8 mouse cellular contexts compared by ENCODE assay signal in genomic region chr5:140568321-140568970, GRCm38 (mm10). TPM values are rescaled to one million over a fixed set of nuclear protein-coding genes. Genes with fewer than 3 reads are reported as not detected.
A peak's percentile ranks its signal among the peaks of the same experiment; 100 is the strongest.
DNase-seq lines count a peak whose midpoint lies in the region; ATAC-seq and TF ChIP-seq lines count a peak whose summit lies in the region.

No protein-coding gene starts in this region.

- 59% methylated on average over 10 of the region's 10 CpGs for WGBS in forebrain, embryonic 13.5 days
- WGBS in large intestine, adult 2 months, result 4% methylated on average over 10 of the region's 10 CpGs
- WGBS in lung, postnatal 0 days, result 43% methylated on average over 10 of the region's 10 CpGs

- H3K9me3 ChIP-seq in forebrain, embryonic 13.5 days (replicated peaks), result no peaks in the 10 kb centered on the region
- no peaks in the 10 kb centered on the region for H3K9me3 ChIP-seq in lung, postnatal 0 days (ENCODE audit: low read length)

- peak overlapping the region; percentile 40; the same call in 1 of the 2 replicates for H3K27ac ChIP-seq in forebrain, embryonic 13.5 days
- H3K27ac ChIP-seq in lung, postnatal 0 days (ENCODE audit: low read length), result no peak overlapping the region

- DNase-seq in Muller cell, postnatal 12 days (ENCODE audit: inconsistent ontology term), result peak; percentile 48
- DNase-seq in c-Kit-positive CD71-positive TER-119-negative erythroid progenitor cells, embryonic 14.5 days (ENCODE audit: low read depth), result peak; percentile 63
- peak; percentile 72 to 82 for DNase-seq in heart, postnatal 14 days
- peak; percentile 52 for DNase-seq in large intestine, adult 2 months (ENCODE audit: low read depth, low spot score)
- peak; percentile 71 for DNase-seq in lung, postnatal 0 days (ENCODE audit: low spot score)
- peak; percentile 82 for DNase-seq in retina, postnatal 1 day
- peak; percentile 31 for DNase-seq in yolk sac, embryonic 10.5 days (ENCODE audit: low spot score)

- H3K27me3 ChIP-seq in forebrain, embryonic 13.5 days, result no peaks in the 10 kb centered on the region
- H3K27me3 ChIP-seq in lung, postnatal 0 days (replicated peaks; ENCODE audit: insufficient read depth, low read length), result no peaks in the 10 kb centered on the region

- intact Hi-C loops in heart, postnatal 14 days (cut with DNase I), result loop anchor here (1.0 kb wide), 1 partner anchor 51 kb away; no protein-coding TSS in a partner anchor

- TF ChIP-seq CTCF in lung, postnatal 0 days (IDR thresholded peaks at IDR 0.05), result peak; percentile 94

- H3K9ac ChIP-seq in forebrain, embryonic 13.5 days, result peak overlapping the region; percentile 9; the same call in 1 of the 2 replicates
- no peak overlapping the region for H3K9ac ChIP-seq in lung, postnatal 0 days (replicated peaks; ENCODE audit: low read depth)

- no peak overlapping the region for H3K4me3 ChIP-seq in forebrain, embryonic 13.5 days
- no peak overlapping the region for H3K4me3 ChIP-seq in lung, postnatal 0 days (ENCODE audit: low read depth, low read length)

- no peak overlapping the region for H3K4me2 ChIP-seq in forebrain, embryonic 13.5 days
- H3K4me2 ChIP-seq in lung, postnatal 0 days (replicated peaks; ENCODE audit: low read depth, low read length), result no peak overlapping the region

- ATAC-seq in forebrain, embryonic 13.5 days, result peak; percentile 48
- peak; percentile 38; the same call in 1 of the 2 replicates for ATAC-seq in lung, postnatal 0 days

- no peak for TF ChIP-seq EP300 in lung, postnatal 0 days (IDR thresholded peaks at IDR 0.05)

- H3K36me3 ChIP-seq in forebrain, embryonic 13.5 days (ENCODE audit: poor library complexity, severe bottlenecking), result no peaks in the 10 kb centered on the region
- no peaks in the 10 kb centered on the region for H3K36me3 ChIP-seq in lung, postnatal 0 days (ENCODE audit: insufficient read depth, low read length)

- peaks cover 43% of the 10 kb centered on the region for H3K4me1 ChIP-seq in forebrain, embryonic 13.5 days
- peaks cover 3% of the 10 kb centered on the region; the same call in 1 of the 2 replicates for H3K4me1 ChIP-seq in lung, postnatal 0 days (ENCODE audit: insufficient read depth, low read depth, low read length)

RNA-seq across cellular contexts. Expression of gene Grifin, which starts 3.6 kb away (rescaled TPM):
- polyA plus RNA-seq in forebrain, embryonic 13.5 days (2015; fragmentation: Nextera tagmentation; extraction: Ambion mirVana), result 0.49 TPM in 1 of 2 replicates, not detected in the other
- total RNA-seq in heart, postnatal 14 days (2021), result not detected
- not detected in 2 replicates for polyA plus RNA-seq in large intestine, adult 2 months (2012; rRNA removed)
- polyA plus RNA-seq in lung, postnatal 0 days (2015; fragmentation: Nextera tagmentation; extraction: Ambion mirVana), result not detected in 2 replicates

RNA-seq across cellular contexts. Expression of gene Lfng, which starts 38.7 kb away (rescaled TPM):
- polyA plus RNA-seq in forebrain, embryonic 13.5 days (2015; fragmentation: Nextera tagmentation; extraction: Ambion mirVana), result 28.8 and 31.8 TPM in 2 replicates
- total RNA-seq in heart, postnatal 14 days (2021), result 10 to 100 TPM; 18.1 to 22.4 TPM
- polyA plus RNA-seq in large intestine, adult 2 months (2012; rRNA removed), result 32.6 and 32.8 TPM in 2 replicates
- polyA plus RNA-seq in lung, postnatal 0 days (2015; fragmentation: Nextera tagmentation; extraction: Ambion mirVana), result 23.1 and 25.5 TPM in 2 replicates

Comparison
In these comparisons a context has a peak if more than half of its experiments do, and no peak if none do; other contexts are left out.
1. DNase-seq: peak in every context shown above with its lines; median percentile 82 in retina, postnatal 1 day; 77 in heart, postnatal 14 days; 71 in lung, postnatal 0 days; 63 in c-Kit-positive CD71-positive TER-119-negative erythroid progenitor cells, embryonic 14.5 days; 52 in large intestine, adult 2 months; 48 in Muller cell, postnatal 12 days; 31 in yolk sac, embryonic 10.5 days.